Mouse (Mus musculus): ENCODE data around the gene Cntn5. TPM values are rescaled to one million over a fixed set of nuclear protein-coding genes. Genes with fewer than 3 reads are reported as not detected.

Gene Cntn5
- polyA plus RNA-seq, 1 experiment from 2014 or later = 0.28 TPM

DNA sequence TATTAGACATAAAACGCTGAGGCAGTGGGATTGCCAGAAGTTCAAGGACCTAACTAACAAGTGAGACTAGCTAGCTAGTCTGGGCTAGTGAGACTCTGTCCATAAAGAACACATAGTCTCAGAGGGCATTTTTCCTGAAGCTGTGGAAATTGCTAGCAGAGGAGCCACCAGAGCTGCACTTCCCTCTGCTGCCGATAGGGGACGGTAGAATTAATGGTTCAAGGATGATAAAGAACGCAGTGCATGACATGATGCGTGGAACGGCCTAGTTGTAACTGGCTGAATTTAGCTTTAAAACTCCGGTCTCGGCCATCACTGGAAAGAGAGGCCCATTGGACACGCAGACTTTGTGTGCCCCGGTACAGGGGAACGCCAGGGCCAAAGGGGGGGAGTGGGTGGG, 555.8 kb downstream of the Cntn5 start:
- H3K27me3 ChIP-seq (ENCODE audit: control insufficient read depth, insufficient read depth, low read length) = no peaks in the 10 kb centered on the region
- 82% methylated on average over 11 of the region's 11 CpGs for WGBS
- H3K4me2 ChIP-seq (ENCODE audit: low read depth, low read length) = no peak overlapping the region
- no peak for DNase-seq (ENCODE audit: low spot score)
- H3K9me3 ChIP-seq (replicated peaks; ENCODE audit: control insufficient read depth, low read length) = no peaks in the 10 kb centered on the region
- no peak overlapping the region for H3K27ac ChIP-seq (replicated peaks; ENCODE audit: low read depth, low read length)
- ATAC-seq (replicated peaks; ENCODE audit: insufficient number of reproducible peaks, low FRiP score, low TSS enrichment, low read depth) = no peak
- H3K9ac ChIP-seq (replicated peaks; ENCODE audit: low read length) = no peak overlapping the region
- no peaks in the 10 kb centered on the region for H3K36me3 ChIP-seq (replicated peaks; ENCODE audit: control insufficient read depth, insufficient read depth, low read depth, low read length)
- H3K4me1 ChIP-seq (ENCODE audit: control insufficient read depth, insufficient read depth, low read length) = no peaks in the 10 kb centered on the region
- H3K4me3 ChIP-seq (ENCODE audit: low read depth, low read length) = no peak overlapping the region

DNA sequence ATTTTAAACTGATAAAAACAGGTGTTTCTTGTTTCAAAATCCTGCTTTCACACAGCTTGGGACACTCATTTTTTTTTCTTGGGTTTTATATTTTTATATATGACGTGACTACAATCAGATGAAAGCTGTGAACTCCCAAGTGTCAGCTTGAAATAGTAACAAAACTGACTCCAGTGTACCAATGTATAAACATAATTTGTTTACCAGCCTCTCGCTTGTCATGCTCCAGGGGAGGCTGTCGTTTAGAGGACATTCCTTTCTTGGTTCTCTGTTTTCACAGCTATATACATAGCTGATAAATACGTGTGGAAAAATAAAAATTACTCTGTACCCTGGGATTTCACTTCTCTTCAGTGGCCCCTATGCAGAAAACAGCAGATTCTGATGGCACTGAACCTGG, 556.4 kb downstream of the Cntn5 start:
- Histone ChIP-seq H3K9me3 (replicated peaks; ENCODE audit: control insufficient read depth, low read length) (no peaks in the 10 kb centered on the region), H3K36me3 (replicated peaks; ENCODE audit: control insufficient read depth, insufficient read depth, low read depth, low read length) (no peaks in the 10 kb centered on the region), H3K27me3 (ENCODE audit: control insufficient read depth, insufficient read depth, low read length) (no peaks in the 10 kb centered on the region), H3K4me3 (ENCODE audit: low read depth, low read length) (no peak overlapping the region), H3K9ac (replicated peaks; ENCODE audit: low read length) (no peak overlapping the region), H3K4me1 (ENCODE audit: control insufficient read depth, insufficient read depth, low read length) (no peaks in the 10 kb centered on the region), H3K4me2 (ENCODE audit: low read depth, low read length) (no peak overlapping the region), H3K27ac (replicated peaks; ENCODE audit: low read depth, low read length) (no peak overlapping the region)
- 78% methylated on average over 4 of the region's 4 CpGs for WGBS
- DNase-seq (ENCODE audit: low spot score) (no peak), ATAC-seq (replicated peaks; ENCODE audit: insufficient number of reproducible peaks, low FRiP score, low TSS enrichment, low read depth) (no peak)

DNA sequence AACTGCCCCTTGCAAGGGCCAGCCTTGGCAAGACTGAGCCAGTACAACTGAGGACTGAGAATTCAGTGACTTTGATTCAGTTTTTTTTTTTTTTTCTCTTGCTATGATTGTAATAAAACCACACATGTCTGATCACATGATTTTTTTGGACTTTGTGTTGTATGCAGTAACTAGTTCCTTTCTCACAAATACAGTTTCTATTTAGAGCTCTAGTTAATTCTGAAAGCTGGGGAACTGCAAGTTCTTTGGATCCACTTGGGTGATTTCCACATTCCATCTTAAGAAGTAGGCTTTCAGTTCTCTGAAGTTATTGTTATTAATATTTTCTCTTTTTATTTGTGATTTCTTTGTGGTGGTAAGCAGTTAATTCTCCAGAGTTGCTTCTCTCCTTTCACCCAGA, 563.8 kb downstream of the Cntn5 start:
- H3K9ac ChIP-seq (replicated peaks; ENCODE audit: low read length) = no peak overlapping the region
- H3K27ac ChIP-seq (replicated peaks; ENCODE audit: low read depth, low read length) = no peak overlapping the region
- no peaks in the 10 kb centered on the region for H3K4me1 ChIP-seq (ENCODE audit: control insufficient read depth, insufficient read depth, low read length)
- no peak overlapping the region for H3K4me2 ChIP-seq (ENCODE audit: low read depth, low read length)
- no peaks in the 10 kb centered on the region for H3K27me3 ChIP-seq (ENCODE audit: control insufficient read depth, insufficient read depth, low read length)
- no peak for DNase-seq (ENCODE audit: low spot score)
- no peak for ATAC-seq (replicated peaks; ENCODE audit: insufficient number of reproducible peaks, low FRiP score, low TSS enrichment, low read depth)
- no peaks in the 10 kb centered on the region for H3K9me3 ChIP-seq (replicated peaks; ENCODE audit: control insufficient read depth, low read length)
- no peaks in the 10 kb centered on the region for H3K36me3 ChIP-seq (replicated peaks; ENCODE audit: control insufficient read depth, insufficient read depth, low read depth, low read length)
- no peak overlapping the region for H3K4me3 ChIP-seq (ENCODE audit: low read depth, low read length)

DNA sequence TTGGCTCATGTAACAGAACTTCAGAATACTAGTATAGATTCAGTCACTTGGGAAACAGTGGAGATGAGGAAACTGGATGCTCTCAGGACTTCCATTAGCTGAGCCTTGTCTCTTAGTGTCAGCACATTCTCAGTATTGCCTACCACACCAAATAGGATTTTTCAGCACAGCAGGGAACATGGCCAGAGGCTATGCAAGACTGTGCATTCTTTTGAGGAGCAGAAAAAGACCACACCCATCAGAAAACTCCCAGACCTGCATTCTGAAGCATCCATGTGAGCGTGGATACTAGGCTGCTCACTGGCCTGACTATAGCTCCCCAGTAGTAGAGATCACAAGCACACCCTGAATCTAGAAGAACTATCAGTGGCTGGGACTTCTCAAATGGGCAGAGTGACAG, 564.9 kb downstream of the Cntn5 start:
- Histone ChIP-seq H3K27ac (replicated peaks; ENCODE audit: low read depth, low read length) (no peak overlapping the region), H3K27me3 (ENCODE audit: control insufficient read depth, insufficient read depth, low read length) (no peaks in the 10 kb centered on the region), H3K4me1 (ENCODE audit: control insufficient read depth, insufficient read depth, low read length) (no peaks in the 10 kb centered on the region), H3K4me2 (ENCODE audit: low read depth, low read length) (no peak overlapping the region), H3K36me3 (replicated peaks; ENCODE audit: control insufficient read depth, insufficient read depth, low read depth, low read length) (no peaks in the 10 kb centered on the region), H3K9ac (replicated peaks; ENCODE audit: low read length) (no peak overlapping the region), H3K4me3 (ENCODE audit: low read depth, low read length) (no peak overlapping the region), H3K9me3 (replicated peaks; ENCODE audit: control insufficient read depth, low read length) (no peaks in the 10 kb centered on the region)
- ATAC-seq (replicated peaks; ENCODE audit: insufficient number of reproducible peaks, low FRiP score, low TSS enrichment, low read depth) (no peak), DNase-seq (ENCODE audit: low spot score) (no peak)
- WGBS = 70% methylated on average over 1 of the region's 1 CpGs

DNA sequence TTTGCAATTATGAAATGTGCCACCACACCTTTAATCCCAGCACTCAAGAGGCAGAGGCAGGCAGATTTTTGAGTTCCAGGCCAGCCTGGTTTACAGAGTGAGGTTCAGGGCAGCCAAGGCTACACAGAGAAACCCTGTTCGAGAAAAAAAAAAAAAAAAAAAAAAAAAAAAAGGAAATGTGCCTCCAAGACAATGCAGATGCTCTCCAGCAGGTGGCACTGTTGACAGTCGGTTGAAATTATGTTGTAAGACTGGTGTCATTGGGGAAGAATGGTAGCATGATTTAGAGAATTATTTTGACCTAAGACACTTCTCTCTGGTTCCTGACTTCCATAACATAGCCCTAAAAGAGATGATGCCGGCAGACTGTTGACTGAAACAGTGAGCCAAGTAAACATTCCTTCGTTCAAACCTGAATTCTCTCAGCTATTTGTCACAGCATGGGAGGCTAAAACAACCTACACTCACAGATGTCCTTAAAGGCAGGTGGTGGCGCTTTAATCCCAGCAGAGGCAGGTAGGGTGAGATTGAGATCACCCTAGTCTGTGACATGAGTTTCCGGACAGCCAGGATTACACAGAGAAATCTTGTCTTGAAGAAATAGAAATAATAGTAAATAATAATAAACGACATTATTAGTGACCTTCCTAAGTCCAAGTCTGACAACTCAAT, 579.7 kb downstream of the Cntn5 start:
- H3K36me3 ChIP-seq (replicated peaks; ENCODE audit: control insufficient read depth, insufficient read depth, low read depth, low read length) = no peaks in the 10 kb centered on the region
- no peak overlapping the region for H3K27ac ChIP-seq (replicated peaks; ENCODE audit: low read depth, low read length)
- H3K9me3 ChIP-seq (replicated peaks; ENCODE audit: control insufficient read depth, low read length) = no peaks in the 10 kb centered on the region
- 40% methylated on average over 7 of the region's 7 CpGs for WGBS
- DNase-seq (ENCODE audit: low spot score) (peak; percentile 64), ATAC-seq (replicated peaks; ENCODE audit: insufficient number of reproducible peaks, low FRiP score, low TSS enrichment, low read depth) (no peak)
- H3K27me3 ChIP-seq (ENCODE audit: control insufficient read depth, insufficient read depth, low read length) = no peaks in the 10 kb centered on the region
- H3K4me3 ChIP-seq (ENCODE audit: low read depth, low read length) = no peak overlapping the region
- H3K4me2 ChIP-seq (ENCODE audit: low read depth, low read length) = no peak overlapping the region
- H3K4me1 ChIP-seq (ENCODE audit: control insufficient read depth, insufficient read depth, low read length) = no peaks in the 10 kb centered on the region
- H3K9ac ChIP-seq (replicated peaks; ENCODE audit: low read length) = no peak overlapping the region

DNA sequence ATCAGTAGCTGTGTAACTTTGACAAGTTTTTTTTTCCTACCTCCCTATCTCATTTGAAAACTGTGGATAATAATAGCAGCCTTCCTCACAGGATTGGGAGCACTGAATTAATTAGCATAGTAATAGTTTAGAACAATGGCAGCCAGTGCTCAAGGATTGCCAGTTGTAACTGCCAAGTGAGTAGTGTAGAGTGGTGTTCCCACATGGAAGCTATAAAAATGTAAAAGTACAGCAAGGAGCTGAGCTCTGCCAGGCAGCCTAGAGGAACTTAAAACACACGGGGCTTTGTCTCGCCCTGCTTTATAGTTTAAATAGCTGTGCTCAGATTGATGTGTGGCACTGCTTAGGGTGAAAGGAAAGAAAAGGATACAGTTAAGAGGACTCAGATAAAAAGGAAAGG, 635.2 kb downstream of the Cntn5 start:
- Histone ChIP-seq H3K36me3 (replicated peaks; ENCODE audit: control insufficient read depth, insufficient read depth, low read depth, low read length) (no peaks in the 10 kb centered on the region), H3K4me3 (ENCODE audit: low read depth, low read length) (no peak overlapping the region), H3K4me2 (ENCODE audit: low read depth, low read length) (no peak overlapping the region), H3K27me3 (ENCODE audit: control insufficient read depth, insufficient read depth, low read length) (no peaks in the 10 kb centered on the region), H3K9me3 (replicated peaks; ENCODE audit: control insufficient read depth, low read length) (no peaks in the 10 kb centered on the region), H3K4me1 (ENCODE audit: control insufficient read depth, insufficient read depth, low read length) (no peaks in the 10 kb centered on the region), H3K9ac (replicated peaks; ENCODE audit: low read length) (no peak overlapping the region), H3K27ac (replicated peaks; ENCODE audit: low read depth, low read length) (no peak overlapping the region)
- ATAC-seq (replicated peaks; ENCODE audit: insufficient number of reproducible peaks, low FRiP score, low TSS enrichment, low read depth) (no peak), DNase-seq (ENCODE audit: low spot score) (peak; percentile 16)
- WGBS = 20% methylated on average over 2 of the region's 2 CpGs

DNA sequence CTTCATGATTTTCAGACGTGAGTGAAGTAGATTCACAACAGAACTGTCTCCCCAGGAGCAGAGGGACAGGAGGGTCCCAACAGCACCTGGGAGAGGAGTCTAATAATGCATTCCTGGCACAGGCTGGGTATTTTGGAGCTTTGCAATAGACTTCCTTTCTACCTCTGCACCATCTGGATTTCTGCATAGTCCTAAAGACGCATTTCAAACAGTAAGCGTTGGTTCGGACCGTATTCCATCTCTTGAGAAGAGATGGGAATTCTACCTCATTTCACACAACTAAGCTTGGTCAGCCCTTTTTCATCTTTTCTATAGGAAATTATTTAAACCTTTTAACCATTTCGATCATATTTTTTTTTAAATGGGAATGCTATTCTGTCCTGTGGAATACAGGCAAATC, 635.7 kb downstream of the Cntn5 start:
- Histone ChIP-seq H3K9ac (replicated peaks; ENCODE audit: low read length) (no peak overlapping the region), H3K27me3 (ENCODE audit: control insufficient read depth, insufficient read depth, low read length) (no peaks in the 10 kb centered on the region), H3K4me2 (ENCODE audit: low read depth, low read length) (no peak overlapping the region), H3K4me3 (ENCODE audit: low read depth, low read length) (no peak overlapping the region), H3K9me3 (replicated peaks; ENCODE audit: control insufficient read depth, low read length) (no peaks in the 10 kb centered on the region), H3K4me1 (ENCODE audit: control insufficient read depth, insufficient read depth, low read length) (no peaks in the 10 kb centered on the region), H3K36me3 (replicated peaks; ENCODE audit: control insufficient read depth, insufficient read depth, low read depth, low read length) (no peaks in the 10 kb centered on the region), H3K27ac (replicated peaks; ENCODE audit: low read depth, low read length) (no peak overlapping the region)
- WGBS = 62% methylated on average over 6 of the region's 6 CpGs
- ATAC-seq (replicated peaks; ENCODE audit: insufficient number of reproducible peaks, low FRiP score, low TSS enrichment, low read depth) (no peak), DNase-seq (ENCODE audit: low spot score) (no peak)

DNA sequence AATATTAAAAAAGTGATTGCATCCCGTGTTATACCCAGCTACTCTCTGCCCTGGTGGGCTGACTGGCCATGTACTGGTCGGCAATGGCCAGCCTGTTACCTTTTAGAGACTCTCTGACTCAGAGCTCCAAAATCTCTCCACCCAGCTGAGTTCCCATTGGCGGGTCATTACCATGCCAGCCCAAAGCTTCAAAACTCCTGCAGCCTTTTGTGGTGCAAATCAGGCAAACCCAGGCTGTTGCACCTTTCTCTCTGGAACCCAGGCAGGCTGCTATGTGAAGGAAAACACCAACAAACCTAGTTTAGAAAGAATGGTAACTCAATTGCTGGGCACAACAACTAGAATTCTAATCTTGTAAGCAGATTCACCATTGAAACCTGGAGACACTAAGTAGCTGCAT, 639.0 kb downstream of the Cntn5 start:
- DNase-seq (ENCODE audit: low spot score) (no peak), ATAC-seq (replicated peaks; ENCODE audit: insufficient number of reproducible peaks, low FRiP score, low TSS enrichment, low read depth) (no peak)
- Histone ChIP-seq H3K9ac (replicated peaks; ENCODE audit: low read length) (no peak overlapping the region), H3K9me3 (replicated peaks; ENCODE audit: control insufficient read depth, low read length) (no peaks in the 10 kb centered on the region), H3K4me3 (ENCODE audit: low read depth, low read length) (no peak overlapping the region), H3K4me1 (ENCODE audit: control insufficient read depth, insufficient read depth, low read length) (no peaks in the 10 kb centered on the region), H3K27ac (replicated peaks; ENCODE audit: low read depth, low read length) (no peak overlapping the region), H3K36me3 (replicated peaks; ENCODE audit: control insufficient read depth, insufficient read depth, low read depth, low read length) (no peaks in the 10 kb centered on the region), H3K4me2 (ENCODE audit: low read depth, low read length) (no peak overlapping the region), H3K27me3 (ENCODE audit: control insufficient read depth, insufficient read depth, low read length) (no peaks in the 10 kb centered on the region)
- WGBS = 44% methylated on average over 3 of the region's 3 CpGs
